Mouse (Mus musculus) retina, adult 2 months (tissue): ENCODE data around the gene Dguok.

Source experiments
- DNase-seq: peaks from one replicate; pipeline ENCODE4 v3.0.0-alpha.2; 2012; ENCODE audit warnings: low read depth, low spot score

The Dguok gene

GRCm38 (mm10) chr6:83456131-83456983, 50.4 kb downstream of the Dguok start:
- no peak for DNase-seq

DNA sequence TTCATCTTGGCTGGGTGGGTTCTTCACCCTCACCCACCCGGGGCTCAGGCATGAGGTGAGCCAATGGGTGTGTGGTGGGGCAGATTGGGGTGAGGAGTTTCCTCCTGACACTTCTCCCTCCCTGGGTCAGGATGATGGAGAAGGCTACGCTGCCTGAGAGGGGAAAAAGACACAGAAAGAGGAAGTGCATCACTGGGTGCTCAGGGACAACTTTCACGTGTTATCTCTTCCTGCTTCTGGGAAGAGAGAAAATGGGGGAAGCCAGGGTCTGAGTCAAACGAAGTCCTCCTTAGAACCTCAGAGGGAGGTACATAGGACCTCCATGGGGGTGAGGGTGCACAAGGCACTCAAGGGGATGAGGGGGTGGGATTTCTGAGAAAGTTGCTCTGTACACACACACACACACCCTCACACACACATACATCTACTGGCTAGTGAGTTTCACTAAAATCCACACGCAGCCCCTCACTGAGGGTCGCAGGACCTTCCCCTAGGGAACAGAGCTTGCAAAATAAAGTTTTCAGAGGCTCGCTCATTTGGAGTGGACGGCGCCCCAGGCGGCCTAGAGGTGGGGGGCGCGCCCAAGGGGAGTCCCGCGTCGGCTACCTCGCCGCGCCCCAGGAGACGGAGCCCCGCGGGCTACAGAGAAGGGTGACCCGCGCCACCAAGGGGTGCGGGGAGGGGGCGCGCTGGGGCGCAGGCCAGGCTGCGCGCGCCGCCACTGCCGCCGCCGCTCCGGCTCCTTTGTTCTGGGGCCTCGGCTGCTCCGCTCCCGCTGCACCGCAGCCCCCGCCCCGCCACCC, 51.2 kb downstream of the Dguok start:
- DNase-seq, result no peak

DNA sequence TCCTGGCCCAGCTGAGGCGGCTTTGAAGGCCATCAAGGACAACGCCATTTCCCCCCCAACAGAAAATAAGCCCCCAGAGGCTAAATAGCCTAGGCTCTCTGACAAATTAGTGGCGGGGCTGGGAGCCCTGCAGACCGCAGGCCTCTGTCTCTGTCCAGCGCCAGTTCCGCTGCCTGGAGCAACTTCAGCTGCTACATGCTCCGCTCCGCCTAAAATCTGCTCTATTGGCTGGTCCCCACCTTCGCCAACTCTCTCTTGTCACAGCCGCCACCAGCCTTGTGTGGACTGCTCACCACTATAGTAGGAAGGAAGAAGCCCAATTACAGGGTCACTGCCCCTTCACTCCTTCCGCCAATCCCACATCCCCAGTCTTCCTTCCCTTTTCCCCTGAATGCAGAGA, 53.1 kb downstream of the Dguok start:
- DNase-seq, result no peak

DNA sequence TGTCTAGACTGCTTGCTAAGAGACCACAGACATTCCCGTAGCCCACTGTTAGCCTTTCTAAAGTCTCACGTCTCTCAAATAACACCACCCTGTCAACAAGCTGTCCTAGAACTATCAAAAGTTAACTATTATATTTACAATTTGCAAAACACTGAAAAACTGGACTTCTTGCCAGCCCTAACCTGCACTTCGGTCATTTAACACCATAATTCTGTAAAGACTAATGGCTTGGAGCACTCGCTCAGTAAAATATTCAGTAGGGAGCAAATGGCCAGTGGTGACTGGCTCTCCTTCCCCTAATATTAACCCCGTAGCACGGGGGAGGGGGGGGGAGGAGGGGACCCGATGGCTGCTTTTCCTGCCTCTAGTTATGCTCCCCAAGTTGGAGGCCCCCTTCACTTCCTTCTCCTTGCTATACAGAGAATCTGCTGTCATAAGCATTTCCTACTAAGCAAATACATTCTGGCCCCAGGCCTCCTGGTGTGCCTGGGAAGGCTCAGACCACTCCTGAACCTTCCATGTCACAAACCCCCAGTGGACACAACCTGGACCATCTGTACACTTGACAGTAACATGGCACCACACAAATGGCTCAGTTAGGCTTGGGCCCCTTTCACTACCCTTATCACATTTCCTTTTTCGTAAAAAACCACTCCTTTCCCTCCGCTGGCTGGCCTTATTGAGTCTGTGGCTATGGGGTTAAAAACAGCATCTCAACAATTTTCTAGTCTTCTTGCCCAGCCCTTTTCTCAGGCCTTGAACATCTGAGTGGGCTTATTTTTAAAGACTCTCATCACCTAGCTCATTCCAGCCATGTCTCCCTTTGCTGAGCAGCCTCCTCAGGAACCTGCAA, 56.1 kb downstream of the Dguok start:
- DNase-seq, result no peak

GRCm38 (mm10) chr6:83449440-83449839, 57.3 kb downstream of the Dguok start:
- no peak for DNase-seq

GRCm38 (mm10) chr6:83448911-83449310, 57.9 kb downstream of the Dguok start:
- no peak for DNase-seq

DNA sequence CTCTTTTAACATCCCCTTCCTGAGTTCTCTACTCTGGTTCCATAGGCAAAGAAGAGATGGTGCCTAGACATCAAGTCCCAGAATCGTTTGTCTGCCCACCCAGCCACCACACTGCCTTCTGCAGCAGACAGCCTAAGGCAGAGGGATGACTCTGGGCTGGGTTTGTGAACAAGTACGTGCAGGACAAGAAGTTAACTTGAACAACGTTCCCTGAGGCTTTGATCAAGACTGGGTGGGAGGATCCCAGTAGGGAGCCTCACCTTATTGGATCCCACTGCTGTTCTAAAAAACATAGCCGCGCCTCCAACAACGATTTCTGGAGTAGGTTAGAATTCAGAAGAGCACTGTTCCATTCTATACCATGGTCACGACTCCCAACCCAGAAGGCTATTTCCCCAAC, 59.7 kb downstream of the Dguok start:
- no peak for DNase-seq

DNA sequence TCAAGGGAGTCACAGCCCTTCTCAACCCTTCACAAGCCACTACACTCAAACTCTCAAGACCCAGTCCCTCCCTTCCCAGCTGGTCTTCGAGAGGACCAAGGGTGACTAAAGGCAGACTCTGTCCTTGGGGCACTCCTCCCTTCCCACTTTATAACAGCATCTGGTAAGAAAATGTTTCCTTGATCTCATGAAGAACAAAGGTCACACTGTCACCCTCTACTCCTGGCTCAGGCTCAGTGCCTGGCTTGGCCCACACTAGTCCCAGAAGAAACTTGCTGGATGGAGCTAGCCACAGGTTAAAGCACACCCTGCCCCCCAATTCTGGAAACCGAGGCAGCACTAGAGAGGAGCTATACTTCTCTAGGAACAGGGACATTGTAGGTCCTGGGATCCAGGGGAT, 61.0 kb downstream of the Dguok start:
- DNase-seq, result no peak

- DNase-seq, result no peak
Measured at GRCm38 (mm10) chr6:83443441-83444340, 63.1 kb downstream of the Dguok start.

GRCm38 (mm10) chr6:83442639-83443038, 64.1 kb downstream of the Dguok start:
- DNase-seq, result no peak

DNA sequence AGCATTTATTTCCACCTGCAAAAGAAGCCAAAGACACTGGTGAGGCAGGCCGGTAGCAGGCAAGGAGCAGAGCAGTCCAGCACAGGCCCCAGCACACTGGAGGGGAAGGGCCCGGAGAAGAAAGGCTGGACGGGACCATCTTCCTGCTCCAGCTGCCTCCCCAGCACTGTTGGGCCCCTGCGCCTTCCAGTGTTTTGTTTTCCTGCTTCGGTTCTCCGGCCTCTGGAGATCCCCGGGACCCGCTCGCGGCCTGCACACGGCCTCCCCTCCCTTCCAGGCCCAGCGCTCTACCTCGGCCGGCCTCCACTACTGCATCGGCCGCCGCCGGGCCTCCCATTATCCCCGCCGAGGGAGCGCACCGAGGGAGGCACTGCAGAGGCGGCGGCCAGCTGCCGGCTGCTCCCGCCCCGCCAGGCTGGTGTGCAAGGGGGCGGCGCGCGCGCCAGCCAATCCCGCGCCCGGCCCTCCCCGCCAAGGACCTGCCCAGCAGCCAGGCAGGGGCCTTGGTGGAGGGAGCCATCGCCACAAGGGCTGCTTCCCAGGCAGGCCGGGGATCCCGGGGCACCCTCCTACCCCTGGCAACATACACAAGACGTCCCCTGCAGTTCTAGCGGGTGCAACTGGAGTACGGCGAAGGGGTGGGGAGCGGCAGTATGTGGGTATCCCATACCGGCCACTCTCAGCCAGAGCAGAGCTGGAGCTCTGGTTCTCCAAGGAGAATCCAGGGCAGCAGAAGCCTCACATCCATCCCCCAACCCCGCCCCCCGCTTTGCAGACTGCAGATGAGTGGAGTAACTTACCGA, 65.3 kb downstream of the Dguok start:
- peak; percentile 69 for DNase-seq

DNA sequence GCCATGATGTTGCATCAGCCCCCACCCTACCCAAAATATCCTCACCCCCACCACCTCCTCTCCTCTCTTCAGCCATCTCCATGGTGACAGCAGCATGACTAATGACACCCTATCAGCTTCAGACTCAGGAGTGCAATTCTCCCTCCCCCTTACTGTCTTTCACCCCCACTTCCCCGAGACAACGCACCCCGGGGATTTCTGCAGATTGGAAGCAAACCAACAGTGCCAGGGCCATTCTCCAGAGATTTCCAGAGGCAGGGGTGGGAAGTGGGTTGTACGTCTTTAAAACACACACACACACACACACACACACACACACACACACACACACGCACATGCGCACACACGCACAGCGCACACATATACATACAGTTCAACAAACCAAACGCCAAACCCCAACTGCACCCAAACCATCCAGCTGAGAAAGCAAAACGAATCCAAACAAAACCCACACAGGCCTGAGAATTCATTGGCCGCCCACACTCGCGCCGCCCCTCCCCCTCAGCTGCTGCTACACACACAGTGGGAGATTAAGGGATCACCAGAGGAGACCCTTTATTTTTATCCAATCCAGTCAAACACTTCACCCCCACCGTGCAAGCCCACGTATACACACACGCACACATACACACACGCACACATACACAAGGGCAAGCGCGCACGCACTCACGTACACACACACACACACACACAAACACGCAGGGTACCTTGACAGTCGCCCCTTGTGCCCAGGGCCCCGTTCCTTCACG, 66.1 kb downstream of the Dguok start:
- DNase-seq, result peak; percentile 59

DNA sequence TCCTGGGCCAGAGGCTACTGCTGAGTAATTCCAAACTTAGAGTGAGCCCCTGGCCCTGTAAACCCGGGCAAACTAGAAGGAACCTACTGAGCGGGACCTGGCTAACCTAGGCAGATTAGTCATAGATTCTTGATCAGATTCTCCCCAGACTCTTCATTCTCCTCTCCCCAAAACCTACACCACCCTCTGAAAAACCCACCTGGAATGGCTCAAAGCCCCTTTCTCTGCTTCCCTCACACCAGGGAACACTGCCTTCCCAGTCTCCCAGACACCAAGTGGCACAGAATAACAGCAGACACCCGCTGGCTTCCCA, 66.6 kb downstream of the Dguok start:
- no peak for DNase-seq

GRCm38 (mm10) chr6:83439781-83440180, 67.0 kb downstream of the Dguok start:
- no peak for DNase-seq

- DNase-seq, result no peak
Measured at GRCm38 (mm10) chr6:83439119-83439767, 67.5 kb downstream of the Dguok start.

- no peak for DNase-seq
Measured at GRCm38 (mm10) chr6:83438584-83438983, 68.2 kb downstream of the Dguok start.

GRCm38 (mm10) chr6:83437802-83438201, 69.0 kb downstream of the Dguok start:
- DNase-seq, result no peak

DNA sequence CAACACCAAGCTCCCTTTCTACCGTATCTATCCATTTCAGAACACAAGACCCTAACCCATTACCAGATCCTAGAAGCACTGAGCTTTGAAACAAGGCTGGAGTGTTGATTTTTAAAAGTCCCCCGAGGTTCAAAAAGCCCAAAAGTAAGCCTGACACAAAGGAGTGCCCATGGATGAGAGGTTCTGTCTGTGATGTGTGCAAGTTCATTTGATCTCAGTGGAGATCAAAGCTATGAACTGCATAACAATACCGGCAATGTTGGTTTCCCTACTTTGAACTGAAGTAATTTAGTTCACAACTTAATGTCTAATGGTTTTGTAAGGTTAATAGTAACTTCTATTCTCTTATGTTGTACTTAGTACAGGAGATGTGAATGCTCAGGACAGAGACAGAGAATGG, 69.5 kb downstream of the Dguok start:
- DNase-seq, result no peak

DNA sequence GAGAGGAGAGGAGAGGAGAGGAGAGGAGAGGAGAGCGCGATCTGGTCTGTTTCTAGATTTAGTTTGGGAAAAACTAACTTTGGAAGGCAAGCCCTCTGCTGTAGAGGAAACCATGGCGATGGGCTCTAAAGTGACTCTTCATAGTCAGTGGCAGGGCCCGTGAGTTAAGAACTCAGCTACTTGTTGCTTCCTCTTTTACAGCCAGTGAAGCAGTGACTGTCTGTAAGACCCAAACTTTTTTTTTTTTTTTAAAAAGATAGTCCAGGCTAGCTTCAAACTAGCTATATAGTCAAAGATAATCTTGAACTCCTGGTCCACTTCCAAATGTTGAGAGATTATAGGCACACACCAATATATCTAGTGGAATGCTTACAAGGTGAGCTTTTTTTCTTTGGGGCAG, 70.2 kb downstream of the Dguok start:
- no peak for DNase-seq
